Mouse (Mus musculus): Measurements from ENCODE around the gene Szrd1.

- TF ChIP-seq CTCF (IDR thresholded peaks at IDR 0.05; ENCODE audit: borderline replicate concordance, insufficient read depth, low read depth, low read length) (no peak), POLR2A (IDR thresholded peaks at IDR 0.05; ENCODE audit: borderline replicate concordance, insufficient read depth, low read length) (no peak)
Observed at GRCm38 (mm10) chr4:141130704-141131342, 8.8 kb downstream of the Szrd1 start.

Data from cerebellum, adult 2 months (tissue).